Mouse (Mus musculus) monocyte, adult 5-6 weeks (primary cell): ENCODE measurements around the gene Tsc1. TPM values are rescaled to one million over a fixed set of nuclear protein-coding genes. Genes with fewer than 3 reads are reported as not detected.
A peak's percentile ranks its signal among the peaks of the same experiment; 100 is the strongest.

Experiments used
- ATAC-seq: fragments of 153-309, 156-312 bp; replicated peaks from 2 replicates; pipeline ENCODE4 v1.8.0; 2017; ENCODE audit warnings: mild to moderate bottlenecking; ENCODE audit not compliant: low TSS enrichment, insufficient number of reproducible peaks, severe bottlenecking, poor library complexity, low FRiP score
- total RNA-seq: library from RNA; stranded (forward); fragments of 200-1000, 200-491, 200-594 nt; gene quantifications from 3 replicates; pipeline ENCODE4 v1.2.3, GENCODE M21; 2017

The Tsc1 gene
- total RNA-seq, 1 experiment from 2014 or later, result 29.8 TPM

GRCm38 (mm10) chr2:28611407-28611787 lies 29.6 kb upstream of the Tsc1 start:
- no peak for ATAC-seq

GRCm38 (mm10) chr2:28612436-28613063 lies 28.5 kb upstream of the Tsc1 start:
- ATAC-seq, result no peak

- no peak for ATAC-seq
Measured at GRCm38 (mm10) chr2:28613599-28613998, 27.4 kb upstream of the Tsc1 start.

- no peak for ATAC-seq
Measured at GRCm38 (mm10) chr2:28616358-28616757, 24.7 kb upstream of the Tsc1 start.

- no peak for ATAC-seq
Measured at GRCm38 (mm10) chr2:28616874-28617273, 24.2 kb upstream of the Tsc1 start.

- ATAC-seq, result no peak
Measured at GRCm38 (mm10) chr2:28617498-28618486, 23.2 kb upstream of the Tsc1 start.

- peak; percentile 64 for ATAC-seq
Measured at GRCm38 (mm10) chr2:28618777-28619336, 22.2 kb upstream of the Tsc1 start.

- ATAC-seq, result no peak
Measured at GRCm38 (mm10) chr2:28619369-28619768, 21.7 kb upstream of the Tsc1 start.

- ATAC-seq, result no peak
Measured at GRCm38 (mm10) chr2:28620522-28620921, 20.5 kb upstream of the Tsc1 start.

- no peak for ATAC-seq
Measured at GRCm38 (mm10) chr2:28621111-28621510, 19.9 kb upstream of the Tsc1 start.

- peak; percentile 68 for ATAC-seq
Measured at GRCm38 (mm10) chr2:28621664-28622171, 19.3 kb upstream of the Tsc1 start, which contains the start of gene Gfi1b. Gene Gfi1b (minus strand): TSS chr2:28621982.

GRCm38 (mm10) chr2:28622521-28623124 lies 18.4 kb upstream of the Tsc1 start:
- no peak; the same call in 1 of the 2 replicates for ATAC-seq

- no peak for ATAC-seq
Measured at GRCm38 (mm10) chr2:28624870-28625269, 16.2 kb upstream of the Tsc1 start.

- ATAC-seq, result no peak
Measured at GRCm38 (mm10) chr2:28626038-28626437, 15.0 kb upstream of the Tsc1 start.

GRCm38 (mm10) chr2:28628053-28628452 lies 13.0 kb upstream of the Tsc1 start:
- ATAC-seq, result no peak

GRCm38 (mm10) chr2:28629911-28630381 lies 11.1 kb upstream of the Tsc1 start:
- ATAC-seq, result no peak

GRCm38 (mm10) chr2:28632626-28633025 lies 8.4 kb upstream of the Tsc1 start:
- ATAC-seq, result no peak

- ATAC-seq, result no peak
Measured at GRCm38 (mm10) chr2:28633136-28633535, 7.9 kb upstream of the Tsc1 start.

- no peak for ATAC-seq
Measured at GRCm38 (mm10) chr2:28635199-28635598, 5.8 kb upstream of the Tsc1 start.
